Mouse (Mus musculus) thymus, adult 2 months (tissue): ENCODE measurements around the gene Surf1. TPM values are rescaled to one million over a fixed set of nuclear protein-coding genes. Genes with fewer than 3 reads are reported as not detected.
A peak's percentile ranks its signal among the peaks of the same experiment; 100 is the strongest.

Experiments used
- DNase-seq: peaks from one replicate; pipeline ENCODE4 v3.0.0; 2021
- H3K27ac ChIP-seq: fragments of 200-500 bp; 2 replicates; pipeline ENCODE4 v1.5.1; 2012; ENCODE audit warnings: low read length, control low read depth; ENCODE audit not compliant: control insufficient read depth, insufficient read depth
- H3K27me3 ChIP-seq: fragments of 200-500 bp; 2 replicates; pipeline ENCODE4 v1.6.1; 2012; ENCODE audit warnings: mild to moderate bottlenecking, low read length, moderate library complexity, mixed read lengths; ENCODE audit not compliant: control insufficient read depth, insufficient read depth
- H3K36me3 ChIP-seq: fragments of 200-500 bp; 2 replicates; pipeline ENCODE4 v1.6.1; 2012; ENCODE audit warnings: mild to moderate bottlenecking, low read length, moderate library complexity; ENCODE audit not compliant: control insufficient read depth, insufficient read depth
- H3K4me1 ChIP-seq: fragments of 200-500 bp; replicated peaks from 2 replicates; pipeline ENCODE4 v1.6.1; 2012; ENCODE audit warnings: low read length; ENCODE audit not compliant: control insufficient read depth, insufficient read depth
- H3K4me3 ChIP-seq: fragments of 200-500 bp; 2 replicates; pipeline ENCODE4 v1.5.1; 2012; ENCODE audit warnings: mild to moderate bottlenecking, low read length, control low read depth, moderate library complexity; ENCODE audit not compliant: control insufficient read depth, insufficient read depth
- CTCF ChIP-seq: fragments of 200-500 bp; IDR thresholded peaks from 2 replicates; pipeline ENCODE4 v1.5.1; 2012; ENCODE audit warnings: mild to moderate bottlenecking, control low read depth, low read length, moderate library complexity, borderline replicate concordance; ENCODE audit not compliant: control insufficient read depth, poor library complexity, insufficient read depth; ENCODE audit errors: extremely low read depth
- POLR2A ChIP-seq: fragments of 200-500 bp; IDR thresholded peaks from 2 replicates; pipeline ENCODE4 v1.6.1; 2012; ENCODE audit warnings: mild to moderate bottlenecking, low read length, control low read depth, moderate library complexity; ENCODE audit not compliant: control insufficient read depth, poor library complexity, insufficient read depth; ENCODE audit errors: extremely low read depth
- WGBS: fragments of 180-500 bp; shearing (Covaris S2); methylation state at CpG from one replicate; pipeline ENCODE4 v1.1.7; 2018; 5-methylcytosine and 5-hydroxymethylcytosine counted together
- polyA plus RNA-seq: library from polyadenylated mRNA; depleted of rRNA; stranded (reverse); fragments of >200 nt; gene quantifications from 2 replicates; pipeline ENCODE4 v1.2.3, GENCODE M21; 2012

Surf1 gene
- polyA plus RNA-seq, 1 experiment = 78.5 TPM

GRCm38 (mm10) chr2:26956811-26957487, 40.6 kb upstream of the Surf1 start:
- WGBS = 95% methylated on average over 12 of the region's 12 CpGs
- Histone ChIP-seq H3K27me3 (no peaks in the 10 kb centered on the region), H3K36me3 (peaks cover 78% of the 10 kb centered on the region), H3K27ac (no peak overlapping the region), H3K4me1 (peaks cover 2% of the 10 kb centered on the region; the same call in 1 of the 2 replicates), H3K4me3 (no peak overlapping the region)
- TF ChIP-seq POLR2A (no peak), CTCF (no peak)
- no peak for DNase-seq

GRCm38 (mm10) chr2:26954735-26955395, 38.5 kb upstream of the Surf1 start:
- Histone ChIP-seq H3K27ac (peak overlapping the region; percentile 45; the same call in 1 of the 2 replicates), H3K4me1 (peaks cover 2% of the 10 kb centered on the region; the same call in 1 of the 2 replicates), H3K4me3 (no peak overlapping the region), H3K36me3 (peaks cover 66% of the 10 kb centered on the region), H3K27me3 (no peaks in the 10 kb centered on the region)
- WGBS = 94% methylated on average over 2 of the region's 2 CpGs
- TF ChIP-seq CTCF (no peak), POLR2A (no peak)
- no peak for DNase-seq

GRCm38 (mm10) chr2:26952866-26953265, 36.5 kb upstream of the Surf1 start:
- 97% methylated on average over 8 of the region's 8 CpGs for WGBS
- no peak for DNase-seq
- H3K36me3 ChIP-seq = peaks cover 49% of the 10 kb centered on the region
- peaks cover 2% of the 10 kb centered on the region; the same call in 1 of the 2 replicates for H3K4me1 ChIP-seq
- no peaks in the 10 kb centered on the region for H3K27me3 ChIP-seq
- TF ChIP-seq POLR2A = no peak
- TF ChIP-seq CTCF = no peak
- H3K4me3 ChIP-seq = no peak overlapping the region
- H3K27ac ChIP-seq = no peak overlapping the region

- WGBS = 95% methylated on average over 4 of the region's 4 CpGs
- H3K36me3 ChIP-seq = peaks cover 43% of the 10 kb centered on the region
- TF ChIP-seq CTCF (no peak), POLR2A (no peak)
- no peak overlapping the region for H3K4me3 ChIP-seq
- H3K4me1 ChIP-seq = peaks cover 2% of the 10 kb centered on the region; the same call in 1 of the 2 replicates
- DNase-seq = no peak
- H3K27me3 ChIP-seq = no peaks in the 10 kb centered on the region
- no peak overlapping the region for H3K27ac ChIP-seq
Observed at GRCm38 (mm10) chr2:26952193-26952592, 35.9 kb upstream of the Surf1 start.

GRCm38 (mm10) chr2:26951346-26951905, 35.1 kb upstream of the Surf1 start:
- Histone ChIP-seq H3K4me3 (no peak overlapping the region), H3K36me3 (peaks cover 35% of the 10 kb centered on the region), H3K27ac (no peak overlapping the region)

GRCm38 (mm10) chr2:26950411-26950810, 34.1 kb upstream of the Surf1 start:
- no peaks in the 10 kb centered on the region for H3K27me3 ChIP-seq
- DNase-seq = no peak
- 97% methylated on average over 2 of the region's 2 CpGs for WGBS
- no peak overlapping the region for H3K4me3 ChIP-seq
- H3K27ac ChIP-seq = no peak overlapping the region
- TF ChIP-seq CTCF (no peak), POLR2A (no peak)
- H3K4me1 ChIP-seq = peaks cover 2% of the 10 kb centered on the region; the same call in 1 of the 2 replicates
- H3K36me3 ChIP-seq = peaks cover 25% of the 10 kb centered on the region

More at GRCm38 (mm10) chr2:26951346-26951905, 35.1 kb upstream of the Surf1 start:
- 95% methylated on average over 8 of the region's 8 CpGs for WGBS
- Histone ChIP-seq H3K27me3 (no peaks in the 10 kb centered on the region), H3K4me1 (peaks cover 2% of the 10 kb centered on the region; the same call in 1 of the 2 replicates)
- no peak for DNase-seq
- TF ChIP-seq POLR2A = no peak
- TF ChIP-seq CTCF = no peak
